Mouse (Mus musculus): ENCODE measurements around the gene Tesc. TPM values are rescaled to one million over a fixed set of nuclear protein-coding genes. Genes with fewer than 3 reads are reported as not detected.

Tesc gene
- total RNA-seq (2014; rRNA removed) (3.6 and 4.7 TPM in 2 replicates), polyA plus RNA-seq (2015; fragmentation: Nextera tagmentation; extraction: Ambion mirVana) (5.5 and 8.2 TPM in 2 replicates)

DNA sequence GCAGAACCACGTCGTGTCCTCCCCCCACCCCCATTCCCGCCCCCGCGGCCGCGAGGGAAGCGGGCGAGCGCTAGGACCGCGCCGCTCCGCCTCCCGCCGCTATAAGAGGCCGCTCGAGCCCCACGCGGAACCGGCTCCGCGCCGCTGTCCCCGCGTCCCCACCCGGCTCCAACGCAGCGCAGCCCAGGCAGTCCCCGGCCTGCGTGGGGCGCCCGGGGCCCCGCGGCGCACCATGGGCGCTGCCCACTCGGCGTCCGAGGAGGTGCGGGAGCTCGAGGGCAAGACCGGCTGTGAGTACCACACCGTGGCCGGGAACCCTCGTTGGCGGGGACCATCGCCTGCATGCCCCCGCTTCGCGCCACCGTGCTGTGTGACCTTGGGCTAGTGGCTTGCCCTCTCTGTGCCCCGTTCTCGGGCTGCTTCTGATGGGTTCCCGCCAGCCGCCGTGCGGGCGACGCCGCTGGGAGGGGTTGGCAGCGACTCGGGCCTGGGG is at the start of gene Tesc:
Gene Tesc (plus strand): TSS at position 46 of the 493 bp plus-strand sequence.
- DNase-seq (ENCODE audit: low spot score) = no peak
- Histone ChIP-seq H3K36me3 (ENCODE audit: insufficient read depth, low read length) (no peaks in the 10 kb centered on the region), H3K4me2 (ENCODE audit: low read depth, low read length, poor library complexity, severe bottlenecking) (peak within 1 kb of the TSS; percentile 99), H3K9me3 (ENCODE audit: low read length) (no peaks in the 10 kb centered on the region), H3K9ac (replicated peaks; ENCODE audit: low read length, poor library complexity, severe bottlenecking) (peak within 1 kb of the TSS; percentile 40), H3K4me3 (ENCODE audit: low read depth, low read length) (peak within 1 kb of the TSS; percentile 65), H3K27ac (ENCODE audit: low read depth, low read length) (no peak within 1 kb of the TSS), H3K27me3 (ENCODE audit: insufficient read depth, low read length) (peaks cover 33% of the 10 kb centered on the region), H3K4me1 (ENCODE audit: insufficient read depth, low read length) (peaks cover 18% of the 10 kb centered on the region; the same call in 1 of the 2 replicates)
- WGBS = under 1% methylated on average over 38 of the region's 63 CpGs
- no peak for ATAC-seq (ENCODE audit: low FRiP score)
- TF ChIP-seq CTCF (IDR thresholded peaks at IDR 0.05) = no peak

DNA sequence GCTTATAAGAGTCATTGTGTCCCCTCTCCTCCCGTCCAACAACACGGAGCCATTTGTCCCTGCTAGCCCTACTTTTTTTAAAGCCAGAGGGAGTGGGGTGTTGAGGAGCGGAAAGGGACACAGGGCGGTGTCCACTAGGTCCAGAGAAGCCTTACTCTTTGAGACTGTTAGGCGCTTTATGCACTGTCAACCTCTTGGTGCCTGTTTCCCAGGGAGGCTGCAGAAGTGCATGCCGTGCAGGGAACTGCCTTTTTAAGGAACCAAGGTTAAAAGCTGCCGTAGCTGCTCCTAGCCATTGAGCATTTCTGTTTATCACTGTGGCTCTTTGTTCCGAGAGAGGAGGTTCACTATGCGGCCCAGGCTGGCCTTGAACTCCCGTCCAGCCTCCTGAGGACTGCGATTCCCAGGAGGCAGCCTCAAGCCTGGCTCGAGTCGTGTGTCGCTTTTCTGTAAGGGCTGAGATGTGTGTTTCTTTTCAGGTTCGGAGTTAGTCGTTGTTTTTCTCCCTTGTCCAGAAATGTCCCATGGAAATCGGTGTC is 49.3 kb upstream of the Tesc start:
- Histone ChIP-seq H3K4me1 (ENCODE audit: insufficient read depth, low read length) (peaks cover 7% of the 10 kb centered on the region; the same call in 1 of the 2 replicates), H3K27ac (ENCODE audit: low read depth, low read length) (peak overlapping the region; percentile 8; the same call in 1 of the 2 replicates), H3K4me3 (ENCODE audit: low read depth, low read length) (peak overlapping the region; percentile 99), H3K27me3 (ENCODE audit: insufficient read depth, low read length) (no peaks in the 10 kb centered on the region), H3K4me2 (ENCODE audit: low read depth, low read length, poor library complexity, severe bottlenecking) (peak overlapping the region; percentile 53), H3K36me3 (ENCODE audit: insufficient read depth, low read length) (peaks cover 25% of the 10 kb centered on the region; the same call in 1 of the 2 replicates), H3K9ac (replicated peaks; ENCODE audit: low read length, poor library complexity, severe bottlenecking) (peak overlapping the region; percentile 98), H3K9me3 (ENCODE audit: low read length) (no peaks in the 10 kb centered on the region)
- no peak for TF ChIP-seq CTCF (IDR thresholded peaks at IDR 0.05)
- WGBS = 35% methylated on average over 17 of the region's 17 CpGs
- no peak for ATAC-seq (ENCODE audit: low FRiP score)
- no peak for DNase-seq (ENCODE audit: low spot score)

DNA sequence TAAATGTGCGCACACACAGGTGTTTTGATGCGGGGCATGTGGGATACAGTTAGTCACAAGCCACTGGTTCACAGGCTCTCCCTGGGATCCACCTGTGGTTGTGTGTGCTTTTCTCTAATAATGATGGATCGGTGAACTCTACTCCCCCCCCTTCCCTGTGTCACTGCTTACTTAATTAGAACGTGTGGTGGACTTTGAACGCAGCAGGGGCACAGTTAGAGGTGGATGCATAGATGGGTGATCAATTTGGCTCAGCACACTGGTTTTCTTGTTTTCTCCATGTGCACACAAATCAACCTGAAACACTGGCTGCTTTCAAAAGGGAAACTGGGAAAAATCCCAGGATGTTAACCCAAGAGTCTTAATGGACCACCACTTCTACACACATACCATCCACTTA is 48.5 kb upstream of the Tesc start:
- Histone ChIP-seq H3K9ac (replicated peaks; ENCODE audit: low read length, poor library complexity, severe bottlenecking) (no peak overlapping the region), H3K36me3 (ENCODE audit: insufficient read depth, low read length) (peaks cover 32% of the 10 kb centered on the region), H3K4me2 (ENCODE audit: low read depth, low read length, poor library complexity, severe bottlenecking) (peak overlapping the region; percentile 53; the same call in 1 of the 2 replicates), H3K4me1 (ENCODE audit: insufficient read depth, low read length) (peaks cover 7% of the 10 kb centered on the region; the same call in 1 of the 2 replicates), H3K9me3 (ENCODE audit: low read length) (no peaks in the 10 kb centered on the region), H3K27ac (ENCODE audit: low read depth, low read length) (no peak overlapping the region), H3K27me3 (ENCODE audit: insufficient read depth, low read length) (no peaks in the 10 kb centered on the region), H3K4me3 (ENCODE audit: low read depth, low read length) (peak overlapping the region; percentile 99; the same call in 1 of the 2 replicates)
- 57% methylated on average over 5 of the region's 5 CpGs for WGBS
- no peak for ATAC-seq (ENCODE audit: low FRiP score)
- no peak for DNase-seq (ENCODE audit: low spot score)
- no peak for TF ChIP-seq CTCF (IDR thresholded peaks at IDR 0.05)

DNA sequence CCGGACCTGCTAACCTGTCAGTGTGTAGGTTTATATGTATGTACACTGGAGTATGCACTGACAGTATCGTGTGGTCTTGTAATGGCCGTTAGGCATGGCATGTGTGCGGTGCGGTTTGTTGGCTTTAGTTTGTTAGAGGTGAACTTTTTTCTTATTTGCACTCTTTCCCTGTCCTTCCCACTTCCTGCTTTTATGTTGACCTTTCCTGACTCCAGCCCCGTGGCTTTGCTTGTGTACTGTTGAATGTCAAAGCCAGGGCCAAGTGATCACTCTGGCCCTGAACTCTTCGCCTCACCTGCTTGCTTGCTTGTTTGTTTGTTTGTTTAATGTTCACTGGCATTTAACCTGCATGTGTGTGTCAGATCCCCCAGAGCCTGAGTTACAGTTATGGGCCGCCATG is 46.6 kb upstream of the Tesc start:
- WGBS = 90% methylated on average over 8 of the region's 8 CpGs
- H3K9ac ChIP-seq (replicated peaks; ENCODE audit: low read length, poor library complexity, severe bottlenecking) = no peak overlapping the region
- TF ChIP-seq CTCF (IDR thresholded peaks at IDR 0.05) = no peak
- peaks cover 7% of the 10 kb centered on the region; the same call in 1 of the 2 replicates for H3K4me1 ChIP-seq (ENCODE audit: insufficient read depth, low read length)
- no peak overlapping the region for H3K27ac ChIP-seq (ENCODE audit: low read depth, low read length)
- no peaks in the 10 kb centered on the region for H3K27me3 ChIP-seq (ENCODE audit: insufficient read depth, low read length)
- no peak overlapping the region for H3K4me3 ChIP-seq (ENCODE audit: low read depth, low read length)
- H3K4me2 ChIP-seq (ENCODE audit: low read depth, low read length, poor library complexity, severe bottlenecking) = no peak overlapping the region
- ATAC-seq (ENCODE audit: low FRiP score) = no peak
- no peak for DNase-seq (ENCODE audit: low spot score)
- no peaks in the 10 kb centered on the region for H3K9me3 ChIP-seq (ENCODE audit: low read length)
- peaks cover 39% of the 10 kb centered on the region for H3K36me3 ChIP-seq (ENCODE audit: insufficient read depth, low read length)

DNA sequence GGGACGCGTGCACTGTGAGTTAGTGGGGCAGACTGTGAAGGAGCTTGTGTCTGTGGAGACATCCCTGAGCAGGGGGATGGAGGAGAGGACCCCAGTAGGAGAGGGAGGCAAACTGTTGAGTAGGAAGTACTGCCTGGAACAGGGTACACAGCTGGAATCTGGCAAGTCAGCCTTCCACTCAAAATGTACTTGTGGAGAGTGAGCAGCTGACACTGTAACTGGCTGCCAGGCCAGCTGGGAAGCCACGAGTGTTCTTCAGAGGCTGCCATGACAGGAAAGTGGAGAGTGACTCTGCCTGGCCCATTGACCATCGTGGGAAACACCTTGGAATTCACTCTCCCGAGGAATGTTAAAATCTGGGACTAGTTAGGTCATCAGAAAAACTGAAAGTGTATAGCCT is 45.6 kb upstream of the Tesc start:
- no peaks in the 10 kb centered on the region for H3K27me3 ChIP-seq (ENCODE audit: insufficient read depth, low read length)
- H3K9ac ChIP-seq (replicated peaks; ENCODE audit: low read length, poor library complexity, severe bottlenecking) = no peak overlapping the region
- H3K36me3 ChIP-seq (ENCODE audit: insufficient read depth, low read length) = peaks cover 49% of the 10 kb centered on the region
- no peak overlapping the region for H3K4me3 ChIP-seq (ENCODE audit: low read depth, low read length)
- ATAC-seq (ENCODE audit: low FRiP score) (no peak), DNase-seq (ENCODE audit: low spot score) (no peak)
- TF ChIP-seq CTCF (IDR thresholded peaks at IDR 0.05) = no peak
- H3K9me3 ChIP-seq (ENCODE audit: low read length) = no peaks in the 10 kb centered on the region
- no peak overlapping the region for H3K4me2 ChIP-seq (ENCODE audit: low read depth, low read length, poor library complexity, severe bottlenecking)
- H3K27ac ChIP-seq (ENCODE audit: low read depth, low read length) = no peak overlapping the region
- WGBS = 85% methylated on average over 5 of the region's 5 CpGs
- peaks cover 7% of the 10 kb centered on the region; the same call in 1 of the 2 replicates for H3K4me1 ChIP-seq (ENCODE audit: insufficient read depth, low read length)

DNA sequence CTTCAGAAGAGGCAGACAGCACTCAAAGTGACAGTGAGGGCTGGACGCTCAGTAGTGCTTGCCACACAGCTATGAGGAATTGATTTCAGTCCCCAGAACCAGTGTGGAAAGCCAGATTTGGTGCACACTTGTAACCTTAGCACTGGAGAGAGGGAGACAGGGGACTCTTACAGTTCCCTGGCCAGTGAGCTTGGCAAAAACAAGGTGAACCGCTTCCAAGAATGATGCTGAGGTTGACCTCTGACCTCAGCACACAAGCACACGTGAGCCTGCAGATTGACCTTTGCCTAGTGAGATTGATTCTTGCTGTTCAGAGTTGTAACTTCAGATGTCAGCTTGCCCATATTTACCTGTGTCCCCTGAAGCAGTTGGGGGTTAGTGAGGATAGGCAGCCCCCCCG is 41.2 kb upstream of the Tesc start:
- WGBS = 66% methylated on average over 4 of the region's 4 CpGs
- no peak for ATAC-seq (ENCODE audit: low FRiP score)
- Histone ChIP-seq H3K9me3 (ENCODE audit: low read length) (no peaks in the 10 kb centered on the region), H3K36me3 (ENCODE audit: insufficient read depth, low read length) (peaks cover 78% of the 10 kb centered on the region), H3K4me3 (ENCODE audit: low read depth, low read length) (no peak overlapping the region), H3K4me2 (ENCODE audit: low read depth, low read length, poor library complexity, severe bottlenecking) (no peak overlapping the region), H3K27ac (ENCODE audit: low read depth, low read length) (no peak overlapping the region), H3K27me3 (ENCODE audit: insufficient read depth, low read length) (no peaks in the 10 kb centered on the region), H3K4me1 (ENCODE audit: insufficient read depth, low read length) (no peaks in the 10 kb centered on the region), H3K9ac (replicated peaks; ENCODE audit: low read length, poor library complexity, severe bottlenecking) (no peak overlapping the region)
- TF ChIP-seq CTCF (IDR thresholded peaks at IDR 0.05) = no peak
- DNase-seq (ENCODE audit: low spot score) = no peak

Measured in midbrain, postnatal 0 days (tissue).